Mouse (Mus musculus) stomach, postnatal 0 days (tissue): ENCODE results near the gene Cyp4f15. TPM values are rescaled to one million over a fixed set of nuclear protein-coding genes. Genes with fewer than 3 reads are reported as not detected.

Experiments
- ATAC-seq: fragments of 200-750 bp; cut with Nextera tagmentation; 2 replicates; pipeline ENCODE4 v1.8.0; 2017; ENCODE audit not compliant: low FRiP score, low TSS enrichment
- DNase-seq: peaks from one replicate; pipeline ENCODE4 v3.0.0-alpha.2; 2016; ENCODE audit warnings: low spot score
- H3K27ac ChIP-seq: fragments of 300-500 bp; sonication (generic); replicated peaks from 2 replicates; pipeline ENCODE4 v1.5.1; 2014; ENCODE audit warnings: mild to moderate bottlenecking, control low read depth
- H3K27me3 ChIP-seq: fragments of 300-500 bp; sonication (generic); 2 replicates; pipeline ENCODE4 v1.6.1; 2014; ENCODE audit warnings: low read length; ENCODE audit not compliant: control insufficient read depth, insufficient read depth
- H3K36me3 ChIP-seq: fragments of 300-500 bp; sonication (generic); 2 replicates; pipeline ENCODE4 v1.6.1; 2014; ENCODE audit warnings: low read length, mixed read lengths; ENCODE audit not compliant: control insufficient read depth, insufficient read depth
- H3K4me1 ChIP-seq: fragments of 300-500 bp; sonication (generic); replicated peaks from 2 replicates; pipeline ENCODE4 v1.6.1; 2014; ENCODE audit warnings: antibody characterized with exemption; ENCODE audit not compliant: control insufficient read depth, insufficient read depth
- H3K4me2 ChIP-seq: fragments of 300-500 bp; sonication (generic); replicated peaks from 2 replicates; pipeline ENCODE4 v1.6.1; 2014; ENCODE audit warnings: low read depth, mild to moderate bottlenecking, control low read depth, moderate library complexity
- H3K4me3 ChIP-seq: fragments of 300-500 bp; sonication (generic); 2 replicates; pipeline ENCODE4 v1.5.1; 2014; ENCODE audit warnings: low read depth, low read length, control low read depth
- H3K9ac ChIP-seq: fragments of 300-500 bp; sonication (generic); 2 replicates; pipeline ENCODE4 v1.6.1; 2014; ENCODE audit warnings: mild to moderate bottlenecking, low read length, control low read depth, mixed read lengths
- H3K9me3 ChIP-seq: fragments of 300-500 bp; sonication (generic); 2 replicates; pipeline ENCODE4 v1.6.1; 2016; ENCODE audit warnings: low read length; ENCODE audit not compliant: control insufficient read depth
- CTCF ChIP-seq: IDR thresholded peaks from 2 replicates; pipeline ENCODE4 v1.5.1; 2016; ENCODE audit warnings: antibody characterized with exemption, low read depth, mild to moderate bottlenecking, moderate library complexity
- EP300 ChIP-seq: optimal IDR thresholded peaks from 2 replicates; pipeline ENCODE3; 2016; ENCODE audit warnings: antibody characterized with exemption
- WGBS: fragments of 180-500 bp; shearing (Covaris S2); extraction: QIAGEN DNeasy Blood & Tissue Kit; methylation state at CpG from one replicate; pipeline ENCODE4 v1.1.7; 2014; 5-methylcytosine and 5-hydroxymethylcytosine counted together
- polyA plus RNA-seq: library from polyadenylated mRNA; unstranded; fragments of >200 nt; fragmentation: Nextera tagmentation; extraction: Ambion mirVana; gene quantifications from 2 replicates; pipeline ENCODE4 v1.2.1, GENCODE M21; 2015

Cyp4f15 gene
- polyA plus RNA-seq, 1 experiment from 2014 or later = 0.62 TPM

GRCm38 (mm10) chr17:32658246-32658645 is 27.2 kb upstream of the Cyp4f15 start:
- no peak overlapping the region for H3K27ac ChIP-seq
- no peak overlapping the region for H3K4me2 ChIP-seq
- no peaks in the 10 kb centered on the region for H3K36me3 ChIP-seq
- peak; percentile 57; the same call in 1 of the 2 replicates for ATAC-seq
- 58% methylated on average over 1 of the region's 1 CpGs for WGBS
- DNase-seq = peak; percentile 27
- H3K9me3 ChIP-seq = no peaks in the 10 kb centered on the region
- H3K4me3 ChIP-seq = no peak overlapping the region
- no peaks in the 10 kb centered on the region for H3K4me1 ChIP-seq
- H3K9ac ChIP-seq = no peak overlapping the region
- no peak for TF ChIP-seq EP300
- TF ChIP-seq CTCF = no peak
- H3K27me3 ChIP-seq = no peaks in the 10 kb centered on the region

GRCm38 (mm10) chr17:32658712-32659111 is 26.7 kb upstream of the Cyp4f15 start, which contains the start of gene Cyp4f40:
Cyp4f40 (plus strand) TSS chr17:32658900.
- DNase-seq (peak; percentile 69), ATAC-seq (peak; percentile 66; the same call in 1 of the 2 replicates)
- Histone ChIP-seq H3K4me3 (no peak within 1 kb of the TSS), H3K9me3 (no peaks in the 10 kb centered on the region), H3K36me3 (no peaks in the 10 kb centered on the region), H3K4me2 (no peak within 1 kb of the TSS), H3K27ac (no peak within 1 kb of the TSS), H3K27me3 (no peaks in the 10 kb centered on the region), H3K4me1 (no peaks in the 10 kb centered on the region), H3K9ac (no peak within 1 kb of the TSS)
- TF ChIP-seq CTCF = no peak
- no peak for TF ChIP-seq EP300
- WGBS = 27% methylated on average over 2 of the region's 2 CpGs

- Histone ChIP-seq H3K4me3 (no peak overlapping the region), H3K27me3 (no peaks in the 10 kb centered on the region), H3K36me3 (no peaks in the 10 kb centered on the region), H3K9me3 (no peaks in the 10 kb centered on the region), H3K4me1 (no peaks in the 10 kb centered on the region), H3K4me2 (no peak overlapping the region), H3K27ac (no peak overlapping the region), H3K9ac (no peak overlapping the region)
- WGBS = 56% methylated on average over 7 of the region's 7 CpGs
- no peak for DNase-seq
- ATAC-seq = no peak
- TF ChIP-seq CTCF = no peak
- TF ChIP-seq EP300 = no peak
Measured at GRCm38 (mm10) chr17:32673976-32674375, 11.5 kb upstream of the Cyp4f15 start.

- peak; percentile 75 for DNase-seq
- ATAC-seq = peak; percentile 95
- H3K4me3 ChIP-seq = no peak overlapping the region
- H3K27ac ChIP-seq = no peak overlapping the region
- no peak overlapping the region for H3K9ac ChIP-seq
- no peaks in the 10 kb centered on the region for H3K27me3 ChIP-seq
- WGBS = 26% methylated on average over 21 of the region's 21 CpGs
- no peak for TF ChIP-seq EP300
- TF ChIP-seq CTCF = no peak; the same call in 1 of the 2 replicates
- H3K4me2 ChIP-seq = 0 out of 2 replicates have a peak overlapping the region, but pooled peaks have one; percentile 23
- no peaks in the 10 kb centered on the region for H3K9me3 ChIP-seq
- no peaks in the 10 kb centered on the region for H3K36me3 ChIP-seq
- H3K4me1 ChIP-seq = no peaks in the 10 kb centered on the region
Measured at GRCm38 (mm10) chr17:32676040-32676635, 9.3 kb upstream of the Cyp4f15 start.

- H3K27ac ChIP-seq = no peak overlapping the region
- no peaks in the 10 kb centered on the region; the same call in 1 of the 2 replicates for H3K4me1 ChIP-seq
- no peak for TF ChIP-seq EP300
- peak; percentile 84 for TF ChIP-seq CTCF
- no peak for ATAC-seq
- peak; percentile 59 for DNase-seq
- H3K4me3 ChIP-seq = no peak overlapping the region
- no peaks in the 10 kb centered on the region for H3K36me3 ChIP-seq
- H3K4me2 ChIP-seq = no peak overlapping the region
- H3K9ac ChIP-seq = no peak overlapping the region
- no peaks in the 10 kb centered on the region for H3K9me3 ChIP-seq
- 9% methylated on average over 2 of the region's 2 CpGs for WGBS
- H3K27me3 ChIP-seq = no peaks in the 10 kb centered on the region
Measured at GRCm38 (mm10) chr17:32680404-32680803, 5.0 kb upstream of the Cyp4f15 start.

- Histone ChIP-seq H3K27ac (no peak overlapping the region), H3K36me3 (no peaks in the 10 kb centered on the region), H3K27me3 (no peaks in the 10 kb centered on the region), H3K4me2 (no peak overlapping the region), H3K9me3 (no peaks in the 10 kb centered on the region), H3K4me1 (no peaks in the 10 kb centered on the region; the same call in 1 of the 2 replicates), H3K9ac (no peak overlapping the region), H3K4me3 (no peak overlapping the region)
- ATAC-seq = no peak
- no peak for DNase-seq
- 87% methylated on average over 5 of the region's 5 CpGs for WGBS
- TF ChIP-seq EP300 (no peak), CTCF (no peak)
Measured at GRCm38 (mm10) chr17:32686722-32687121, 1.3 kb downstream of the Cyp4f15 start.
